Mouse (Mus musculus) forebrain, embryonic 11.5 days (tissue): ENCODE measurements around the gene Kiss1. TPM values are rescaled to one million over a fixed set of nuclear protein-coding genes. Genes with fewer than 3 reads are reported as not detected.

Experiments
- ATAC-seq: fragments of 200-750 bp; cut with Nextera tagmentation; replicated peaks from 2 replicates; pipeline ENCODE4 v1.8.0; 2017; ENCODE audit warnings: moderate TSS enrichment; ENCODE audit not compliant: low FRiP score
- DNase-seq: peaks from one replicate; pipeline ENCODE4 v3.0.0-alpha.2; 2017; ENCODE audit warnings: low spot score
- H3K27ac ChIP-seq: fragments of 300-500 bp; sonication (generic); 2 replicates; pipeline ENCODE4 v1.5.1; 2014; ENCODE audit warnings: low read depth, low read length
- H3K27me3 ChIP-seq: fragments of 300-500 bp; sonication (generic); 2 replicates; pipeline ENCODE4 v1.6.1; 2014; ENCODE audit warnings: mild to moderate bottlenecking, low read length, mixed read lengths; ENCODE audit not compliant: control insufficient read depth, insufficient read depth
- H3K36me3 ChIP-seq: fragments of 300-500 bp; sonication (generic); 2 replicates; pipeline ENCODE4 v1.6.1; 2014; ENCODE audit warnings: mild to moderate bottlenecking, low read length, moderate library complexity, mixed read lengths; ENCODE audit not compliant: control insufficient read depth, insufficient read depth
- H3K4me1 ChIP-seq: fragments of 300-500 bp; sonication (generic); replicated peaks from 2 replicates; pipeline ENCODE4 v1.6.1; 2014; ENCODE audit warnings: low read length, mixed read lengths; ENCODE audit not compliant: control insufficient read depth, insufficient read depth
- H3K4me2 ChIP-seq: fragments of 300-500 bp; sonication (generic); 2 replicates; pipeline ENCODE4 v1.6.1; 2014; ENCODE audit warnings: low read depth, mild to moderate bottlenecking, low read length, moderate library complexity, mixed read lengths; ENCODE audit not compliant: severe bottlenecking
- H3K4me3 ChIP-seq: fragments of 300-500 bp; sonication (generic); 2 replicates; pipeline ENCODE4 v1.5.1; 2014; ENCODE audit warnings: low read depth, low read length
- H3K9ac ChIP-seq: fragments of 300-500 bp; sonication (generic); 2 replicates; pipeline ENCODE4 v1.6.1; 2014; ENCODE audit warnings: low read length
- H3K9me3 ChIP-seq: fragments of 300-500 bp; sonication (generic); 2 replicates; pipeline ENCODE4 v1.6.1; 2016; ENCODE audit warnings: low read length, mixed read lengths; ENCODE audit not compliant: control insufficient read depth
- WGBS: fragments of 180-500 bp; shearing (Covaris S2); extraction: QIAGEN DNeasy Blood & Tissue Kit; methylation state at CpG from one replicate; pipeline ENCODE4 v1.1.7; 2014; 5-methylcytosine and 5-hydroxymethylcytosine counted together
- polyA plus RNA-seq: library from polyadenylated mRNA; unstranded; fragments of >200 nt; fragmentation: Nextera tagmentation; extraction: Ambion mirVana; gene quantifications from 2 replicates; pipeline ENCODE4 v1.2.1, GENCODE M21; 2014

Kiss1 gene
- polyA plus RNA-seq, 1 experiment from 2014 or later, result 0.43 TPM

- no peaks in the 10 kb centered on the region for H3K36me3 ChIP-seq
- no peaks in the 10 kb centered on the region for H3K4me1 ChIP-seq
- H3K4me2 ChIP-seq, result no peak overlapping the region
- no peak overlapping the region for H3K27ac ChIP-seq
- H3K9me3 ChIP-seq, result no peaks in the 10 kb centered on the region
- H3K9ac ChIP-seq, result no peak overlapping the region
- no peak overlapping the region for H3K4me3 ChIP-seq
- WGBS, result 69% methylated on average over 8 of the region's 8 CpGs
- H3K27me3 ChIP-seq, result no peaks in the 10 kb centered on the region
- ATAC-seq, result no peak
- DNase-seq, result peak; percentile 43
Observed at GRCm38 (mm10) chr1:133356330-133356729, 34.7 kb downstream of the Kiss1 start.

GRCm38 (mm10) chr1:133361006-133361405 is 39.3 kb downstream of the Kiss1 start:
- Histone ChIP-seq H3K4me1 (peaks cover 7% of the 10 kb centered on the region), H3K4me3 (no peak overlapping the region), H3K4me2 (no peak overlapping the region), H3K9ac (no peak overlapping the region), H3K36me3 (no peaks in the 10 kb centered on the region), H3K27me3 (peaks cover 21% of the 10 kb centered on the region), H3K9me3 (no peaks in the 10 kb centered on the region), H3K27ac (no peak overlapping the region)
- ATAC-seq (no peak), DNase-seq (no peak)
- WGBS, result 93% methylated on average over 6 of the region's 6 CpGs

GRCm38 (mm10) chr1:133362103-133362502 is 40.4 kb downstream of the Kiss1 start:
- DNase-seq (no peak), ATAC-seq (no peak)
- Histone ChIP-seq H3K4me3 (no peak overlapping the region), H3K27ac (no peak overlapping the region), H3K9ac (no peak overlapping the region), H3K4me2 (no peak overlapping the region), H3K4me1 (peaks cover 7% of the 10 kb centered on the region), H3K27me3 (peaks cover 21% of the 10 kb centered on the region), H3K9me3 (no peaks in the 10 kb centered on the region), H3K36me3 (no peaks in the 10 kb centered on the region)
- 89% methylated on average over 5 of the region's 5 CpGs for WGBS

GRCm38 (mm10) chr1:133363276-133364021 is 41.8 kb downstream of the Kiss1 start, which contains the start of gene Etnk2:
Etnk2 (plus strand) TSS chr1:133363572.
- no peak within 1 kb of the TSS for H3K27ac ChIP-seq
- DNase-seq, result peak; percentile 90
- H3K4me3 ChIP-seq, result peak within 1 kb of the TSS; percentile 62
- H3K9me3 ChIP-seq, result no peaks in the 10 kb centered on the region
- no peaks in the 10 kb centered on the region for H3K36me3 ChIP-seq
- H3K4me1 ChIP-seq, result peaks cover 14% of the 10 kb centered on the region
- peaks cover 21% of the 10 kb centered on the region for H3K27me3 ChIP-seq
- H3K4me2 ChIP-seq, result peak within 1 kb of the TSS; percentile 97
- WGBS, result under 1% methylated on average over 51 of the region's 52 CpGs
- ATAC-seq, result peak; percentile 74
- H3K9ac ChIP-seq, result peak within 1 kb of the TSS; percentile 63

- Histone ChIP-seq H3K4me3 (peak overlapping the region; percentile 62), H3K9ac (peak overlapping the region; percentile 63), H3K27ac (no peak overlapping the region), H3K4me2 (peak overlapping the region; percentile 97), H3K36me3 (no peaks in the 10 kb centered on the region), H3K9me3 (no peaks in the 10 kb centered on the region), H3K27me3 (peaks cover 21% of the 10 kb centered on the region), H3K4me1 (peaks cover 14% of the 10 kb centered on the region)
- DNase-seq (no peak), ATAC-seq (no peak)
- WGBS, result under 1% methylated on average over 27 of the region's 27 CpGs
Observed at GRCm38 (mm10) chr1:133364022-133364630, 42.5 kb downstream of the Kiss1 start.

DNA sequence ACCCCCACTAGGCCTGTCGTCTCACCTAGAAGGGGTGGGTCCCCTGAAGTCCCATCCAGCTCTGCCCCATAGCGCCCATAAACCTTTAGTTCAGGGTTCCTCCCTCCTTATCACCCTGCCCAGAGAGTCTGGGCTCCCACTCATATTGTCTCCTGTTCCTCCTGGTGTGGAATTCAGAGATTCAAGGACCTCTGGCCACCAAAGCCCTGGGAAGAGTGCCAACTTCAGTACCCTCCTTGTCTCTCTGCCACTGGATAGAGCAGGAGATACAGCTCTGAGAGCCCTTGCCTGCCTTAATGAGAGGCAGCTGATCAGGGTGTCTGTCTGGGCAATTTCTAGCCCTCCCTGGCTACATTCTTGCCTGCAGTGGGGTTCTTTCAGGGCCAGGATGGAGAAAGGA is 43.2 kb downstream of the Kiss1 start:
- WGBS, result 55% methylated on average over 2 of the region's 2 CpGs
- Histone ChIP-seq H3K4me2 (no peak overlapping the region), H3K27ac (no peak overlapping the region), H3K4me3 (no peak overlapping the region), H3K27me3 (peaks cover 21% of the 10 kb centered on the region), H3K9me3 (no peaks in the 10 kb centered on the region), H3K9ac (no peak overlapping the region), H3K4me1 (peaks cover 14% of the 10 kb centered on the region), H3K36me3 (no peaks in the 10 kb centered on the region)
- DNase-seq (no peak), ATAC-seq (no peak)

DNA sequence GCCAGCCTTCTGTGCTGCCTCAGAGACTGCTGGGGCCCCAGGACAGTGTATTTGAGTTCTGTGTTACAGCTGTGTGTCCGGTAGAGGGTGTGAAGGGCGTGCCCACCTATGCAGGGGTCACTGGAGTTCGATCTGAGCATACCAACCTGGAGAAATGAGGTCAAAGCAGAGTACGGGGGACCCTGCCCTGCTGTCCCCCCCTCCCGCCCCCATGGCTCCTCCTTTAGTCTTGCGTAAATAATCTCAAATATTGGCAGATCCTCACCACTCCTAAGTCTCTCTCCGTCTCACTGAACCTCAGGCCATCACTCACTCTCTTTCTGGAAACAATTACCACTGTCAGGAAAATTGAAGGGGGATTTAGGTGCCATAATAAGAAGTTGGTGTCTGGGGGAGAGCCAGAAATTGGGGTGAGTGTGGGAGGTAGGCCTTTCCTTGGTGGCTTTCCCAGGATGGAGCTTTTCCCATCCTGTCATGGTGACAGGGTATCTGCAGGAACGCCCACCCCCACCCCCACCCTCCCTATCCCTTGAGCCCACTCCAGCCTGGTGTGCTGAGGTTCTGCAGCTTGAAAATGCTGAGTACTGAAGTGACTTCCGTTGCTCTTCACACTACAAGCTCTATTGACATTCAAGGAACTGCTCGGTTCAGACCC is 45.4 kb downstream of the Kiss1 start:
- H3K9ac ChIP-seq, result no peak overlapping the region
- no peak overlapping the region for H3K4me2 ChIP-seq
- no peaks in the 10 kb centered on the region for H3K9me3 ChIP-seq
- no peaks in the 10 kb centered on the region for H3K36me3 ChIP-seq
- DNase-seq (no peak), ATAC-seq (no peak)
- WGBS, result 47% methylated on average over 10 of the region's 10 CpGs
- no peak overlapping the region for H3K4me3 ChIP-seq
- H3K27ac ChIP-seq, result no peak overlapping the region
- peaks cover 21% of the 10 kb centered on the region for H3K27me3 ChIP-seq
- peaks cover 14% of the 10 kb centered on the region for H3K4me1 ChIP-seq

- H3K27me3 ChIP-seq, result peaks cover 21% of the 10 kb centered on the region
- no peak overlapping the region for H3K27ac ChIP-seq
- no peak overlapping the region for H3K4me2 ChIP-seq
- no peaks in the 10 kb centered on the region for H3K36me3 ChIP-seq
- H3K4me1 ChIP-seq, result peaks cover 14% of the 10 kb centered on the region
- 0 out of 2 replicates have a peak overlapping the region, but pooled peaks have one; percentile 3 for H3K9ac ChIP-seq
- H3K9me3 ChIP-seq, result no peaks in the 10 kb centered on the region
- DNase-seq, result no peak
- H3K4me3 ChIP-seq, result no peak overlapping the region
- WGBS, result 11% methylated on average over 11 of the region's 11 CpGs
- ATAC-seq, result no peak
Observed at GRCm38 (mm10) chr1:133367606-133368488, 46.2 kb downstream of the Kiss1 start.
